Mouse (Mus musculus) CH12.LX (cell line): Measurements from ENCODE around the gene 4933428G20Rik. TPM values are rescaled to one million over a fixed set of nuclear protein-coding genes. Genes with fewer than 3 reads are reported as not detected.

Source experiments
- DNase-seq: peaks from one replicate; pipeline ENCODE4 v3.0.0-alpha.2; 2013; ENCODE audit errors: extremely low read depth
- H3K27ac ChIP-seq: 2 replicates; pipeline ENCODE4 v1.5.1; 2012; ENCODE audit warnings: low read depth, mild to moderate bottlenecking, control low read depth, moderate library complexity; ENCODE audit not compliant: insufficient read depth
- H3K27me3 ChIP-seq: replicated peaks from 2 replicates; pipeline ENCODE3; 2012; ENCODE audit warnings: inconsistent platforms
- H3K36me3 ChIP-seq, 2 experiments: replicated peaks in 1 of 2; 2 replicates each; pipeline versions ENCODE3 to v1.6.1; 2012; ENCODE audit warnings: inconsistent platforms in 1 of 2, low read length in 1 of 2, mild to moderate bottlenecking in 1 of 2, mixed read lengths in 1 of 2, moderate library complexity in 1 of 2; ENCODE audit not compliant: control insufficient read depth in 1 of 2, insufficient read depth in 1 of 2
- H3K4me1 ChIP-seq, 2 experiments: 2 replicates each; pipeline ENCODE4 v1.6.1; 2012; ENCODE audit warnings: inconsistent platforms in 1 of 2, moderate library complexity in 1 of 2; ENCODE audit not compliant: insufficient read depth in 2 of 2, control insufficient read depth in 1 of 2
- H3K4me2 ChIP-seq: 2 replicates; pipeline ENCODE4 v1.6.1; 2012; ENCODE audit warnings: low read depth, mild to moderate bottlenecking, control low read depth; ENCODE audit not compliant: poor library complexity, insufficient read depth, severe bottlenecking
- H3K4me3 ChIP-seq, 3 experiments: fragments of 150-350 bp in 1 of 3; sonication (generic) in 1 of 3; replicated peaks in 1 of 3; 2 replicates each; pipeline versions ENCODE3 to v1.5.1; 2011 to 2012; ENCODE audit warnings: low read depth in 2 of 3, low read length in 2 of 3, mild to moderate bottlenecking in 2 of 3, moderate library complexity in 2 of 3, control low read depth in 1 of 3, improper control_type of control experiment in 1 of 3, inconsistent platforms in 1 of 3, mixed read lengths in 1 of 3; ENCODE audit not compliant: poor library complexity in 1 of 3
- H3K79me2 ChIP-seq: replicated peaks from 2 replicates; pipeline ENCODE4 v1.6.1; 2012; ENCODE audit warnings: mild to moderate bottlenecking, moderate library complexity; ENCODE audit not compliant: control insufficient read depth, poor library complexity, insufficient read depth, severe bottlenecking; ENCODE audit errors: extremely low read depth
- H3K9ac ChIP-seq: 2 replicates; pipeline ENCODE4 v1.6.1; 2012; ENCODE audit warnings: low read depth, mild to moderate bottlenecking, control low read depth, moderate library complexity; ENCODE audit not compliant: insufficient read depth
- H3K9me3 ChIP-seq: replicated peaks from 2 replicates; pipeline ENCODE3; 2012; ENCODE audit warnings: low read length, inconsistent platforms, mixed read lengths
- CHD1 ChIP-seq: IDR thresholded peaks from 2 replicates; pipeline ENCODE4 v1.6.1; 2012; ENCODE audit warnings: low read depth, low read length, improper control_type of control experiment, inconsistent platforms
- CHD2 ChIP-seq: IDR thresholded peaks from 2 replicates; pipeline ENCODE4 v1.6.1; 2011; ENCODE audit warnings: low read length, improper control_type of control experiment
- CTCF ChIP-seq, 2 experiments: IDR thresholded peaks in 1 of 2; conservative IDR thresholded peaks in 1 of 2; 2 replicates each; pipeline ENCODE4 v1.5.1; 2011 to 2012; ENCODE audit warnings: low read depth in 2 of 2, low read length in 2 of 2, improper control_type of control experiment in 1 of 2, inconsistent platforms in 1 of 2, mild to moderate bottlenecking in 1 of 2, moderate library complexity in 1 of 2
- E2F4 ChIP-seq: IDR thresholded peaks from 2 replicates; pipeline ENCODE4 v1.6.1; 2011; ENCODE audit warnings: low read depth, low read length, improper control_type of control experiment; ENCODE audit not compliant: insufficient replicate concordance
- ELF1 ChIP-seq: IDR thresholded peaks from 2 replicates; pipeline ENCODE4 v1.6.1; 2014; ENCODE audit warnings: low read depth, mild to moderate bottlenecking, inconsistent platforms, low read length, improper control_type of control experiment
- EP300 ChIP-seq: IDR thresholded peaks from 2 replicates; pipeline ENCODE4 v1.6.1; 2011; ENCODE audit warnings: low read length, improper control_type of control experiment
- ETS1 ChIP-seq: conservative IDR thresholded peaks from 2 replicates; pipeline ENCODE4 v1.6.1; 2012; ENCODE audit warnings: low read depth, mild to moderate bottlenecking, inconsistent platforms, low read length, improper control_type of control experiment, moderate library complexity
- GABPA ChIP-seq: IDR thresholded peaks from 2 replicates; pipeline ENCODE4 v1.6.1; 2012; ENCODE audit warnings: low read depth, low read length, improper control_type of control experiment, inconsistent platforms; ENCODE audit not compliant: insufficient replicate concordance
- HCFC1 ChIP-seq: IDR thresholded peaks from 2 replicates; pipeline ENCODE4 v1.6.1; 2012; ENCODE audit warnings: low read depth, mild to moderate bottlenecking, inconsistent platforms, low read length, improper control_type of control experiment
- IRF4 ChIP-seq: IDR thresholded peaks from 2 replicates; pipeline ENCODE4 v1.6.1; 2014; ENCODE audit warnings: low read depth, mild to moderate bottlenecking, inconsistent platforms, low read length, improper control_type of control experiment
- JUN ChIP-seq: IDR thresholded peaks from 2 replicates; pipeline ENCODE4 v1.6.1; 2011; ENCODE audit warnings: low read depth, mild to moderate bottlenecking, low read length, improper control_type of control experiment, moderate library complexity; ENCODE audit not compliant: insufficient read depth
- KAT2A ChIP-seq: IDR thresholded peaks from 2 replicates; pipeline ENCODE4 v1.6.1; 2012; ENCODE audit warnings: low read length, improper control_type of control experiment, inconsistent platforms; ENCODE audit not compliant: insufficient replicate concordance
- MAFK ChIP-seq: IDR thresholded peaks from 2 replicates; pipeline ENCODE4 v1.6.1; 2011; ENCODE audit warnings: low read length, improper control_type of control experiment; ENCODE audit not compliant: insufficient replicate concordance
- MEF2A ChIP-seq: IDR thresholded peaks from 2 replicates; pipeline ENCODE4 v1.6.1; 2014; ENCODE audit warnings: low read depth, mild to moderate bottlenecking, inconsistent platforms, low read length, improper control_type of control experiment, borderline replicate concordance
- MXI1 ChIP-seq: IDR thresholded peaks from 2 replicates; pipeline ENCODE4 v1.6.1; 2011; ENCODE audit warnings: mild to moderate bottlenecking, low read depth, low read length, improper control_type of control experiment
- MYC ChIP-seq: IDR thresholded peaks from 2 replicates; pipeline ENCODE4 v1.6.1; 2011; ENCODE audit warnings: low read depth, mild to moderate bottlenecking, improper control_type of control experiment, low read length
- NELFE ChIP-seq: IDR thresholded peaks from 2 replicates; pipeline ENCODE4 v1.6.1; 2011; ENCODE audit warnings: low read depth, low read length, improper control_type of control experiment
- NRF1 ChIP-seq: IDR thresholded peaks from 2 replicates; pipeline ENCODE4 v1.6.1; 2014; ENCODE audit warnings: low read depth, mild to moderate bottlenecking, inconsistent platforms, low read length, improper control_type of control experiment, moderate library complexity
- PAX5 ChIP-seq: IDR thresholded peaks from 2 replicates; pipeline ENCODE4 v1.6.1; 2012; ENCODE audit warnings: low read length, inconsistent platforms, mixed read lengths
- POLR2A ChIP-seq: IDR thresholded peaks from 2 replicates; pipeline ENCODE4 v1.6.1; 2011; ENCODE audit warnings: low read depth, mild to moderate bottlenecking, improper control_type of control experiment, low read length
- POLR2AphosphoS2 ChIP-seq: IDR thresholded peaks from 2 replicates; pipeline ENCODE4 v1.6.1; 2011; ENCODE audit warnings: low read depth, low read length, improper control_type of control experiment
- RAD21 ChIP-seq: IDR thresholded peaks from 2 replicates; pipeline ENCODE4 v1.6.1; 2011; ENCODE audit warnings: low read depth, mild to moderate bottlenecking, low read length, improper control_type of control experiment, moderate library complexity
- RCOR1 ChIP-seq: conservative IDR thresholded peaks from 2 replicates; pipeline ENCODE4 v1.6.1; 2012; ENCODE audit warnings: low read depth, mild to moderate bottlenecking, inconsistent platforms, low read length, improper control_type of control experiment
- SIN3A ChIP-seq: IDR thresholded peaks from 2 replicates; pipeline ENCODE4 v1.6.1; 2012; ENCODE audit warnings: low read length, improper control_type of control experiment, inconsistent platforms
- TBP ChIP-seq: conservative IDR thresholded peaks from 2 replicates; pipeline ENCODE4 v1.6.1; 2011; ENCODE audit warnings: low read depth, low read length, improper control_type of control experiment
- UBTF ChIP-seq: IDR thresholded peaks from 2 replicates; pipeline ENCODE4 v1.6.1; 2012; ENCODE audit warnings: low read depth, mild to moderate bottlenecking, inconsistent platforms, low read length, improper control_type of control experiment, moderate library complexity
- USF1 ChIP-seq: IDR thresholded peaks from 2 replicates; pipeline ENCODE4 v1.6.1; 2014; ENCODE audit warnings: low read depth, mild to moderate bottlenecking, inconsistent platforms, low read length, improper control_type of control experiment
- USF2 ChIP-seq: conservative IDR thresholded peaks from 2 replicates; pipeline ENCODE4 v1.6.1; 2011; ENCODE audit warnings: low read depth, low read length, improper control_type of control experiment
- ZC3H11A ChIP-seq: IDR thresholded peaks from 2 replicates; pipeline ENCODE4 v1.6.1; 2012; ENCODE audit warnings: low read depth, mild to moderate bottlenecking, inconsistent platforms, low read length, improper control_type of control experiment
- ZKSCAN1 ChIP-seq: IDR thresholded peaks from 2 replicates; pipeline ENCODE4 v1.6.1; 2012; ENCODE audit warnings: low read depth, inconsistent platforms, low read length, improper control_type of control experiment, borderline replicate concordance
- ZMIZ1 ChIP-seq: IDR thresholded peaks from 2 replicates; pipeline ENCODE4 v1.6.1; 2012; ENCODE audit warnings: low read depth, mild to moderate bottlenecking, inconsistent platforms, low read length, improper control_type of control experiment
- ZNF384 ChIP-seq: IDR thresholded peaks from 2 replicates; pipeline ENCODE4 v1.6.1; 2012; ENCODE audit warnings: low read depth, low read length, improper control_type of control experiment, inconsistent platforms
- dilution Hi-C: fragments of 300-500 bp; cut with MboI; formaldehyde crosslinking; loops from 2 replicates; pipeline ENCODE4 v1.14.3; 2020; ENCODE audit warnings: low sequenced_read_pairs; ENCODE audit not compliant: extremely low pct_unique_long_range_greater_than_20kb, extremely low pct_ligation_motif_present
- in situ Hi-C: fragments of 300-500 bp; cut with MboI; formaldehyde crosslinking; loops from 3 replicates; pipeline ENCODE4 v1.14.3; 2019; ENCODE audit warnings: low sequenced_read_pairs, low pct_ligation_motif_present, low pct_unique_long_range_greater_than_20kb, mixed read lengths
- polyA plus RNA-seq: library from polyadenylated mRNA; unstranded; fragments of >175 nt; gene quantifications from 2 replicates; pipeline ENCODE4 v1.2.1, GENCODE M21; 2012; ENCODE audit warnings: low read depth; ENCODE audit not compliant: insufficient read length
- total RNA-seq, 2 experiments: library from RNA; depleted of rRNA; stranded (reverse); fragments of 300-350 nt in 1 of 2; fragments of >200 nt in 1 of 2; gene quantifications; 2 replicates each; pipeline ENCODE4 v1.2.3; 2012 to 2014

The 4933428G20Rik gene
- total and polyA plus RNA-seq, 3 experiments: 0.17 to 0.50 TPM; not detected in 1

DNA sequence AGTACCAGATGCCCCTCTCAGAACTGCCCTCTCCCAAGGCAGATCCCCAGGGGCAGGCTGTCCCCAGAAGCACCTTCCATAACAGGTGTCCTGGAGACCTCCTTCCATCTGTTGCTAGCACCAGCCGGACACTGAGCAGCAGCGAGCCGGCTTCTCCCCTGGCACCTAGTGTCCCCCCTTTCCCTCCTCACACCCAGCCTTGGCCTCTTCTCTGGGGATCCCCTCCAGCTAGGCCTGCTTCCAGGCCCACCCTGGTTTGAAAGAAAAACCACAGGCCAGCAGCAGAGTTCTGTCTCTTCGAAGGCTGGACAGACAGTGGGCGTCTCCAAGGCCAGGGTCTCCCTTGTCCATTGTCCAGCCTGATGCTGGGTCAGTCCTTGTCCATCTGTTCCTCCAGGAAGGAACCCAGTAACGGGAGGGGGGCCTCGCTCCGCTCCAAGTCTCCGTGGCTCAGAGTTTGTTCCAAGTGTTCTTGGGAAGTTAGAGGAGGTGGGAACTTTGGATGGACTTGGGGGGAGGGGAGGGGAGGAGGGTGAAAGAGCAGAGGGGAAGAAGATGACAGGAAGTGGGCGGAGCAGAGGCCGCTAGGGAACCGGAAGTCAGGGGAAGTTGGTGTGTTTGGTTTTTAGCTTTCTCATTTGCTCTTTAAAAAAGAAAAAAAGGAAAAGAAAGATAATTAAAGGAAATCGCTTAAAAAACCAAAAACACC, 11.7 kb upstream of the 4933428G20Rik start (continued):
- TF ChIP-seq POLR2AphosphoS2 (no peak), MYC (no peak), EP300 (0 out of 2 replicates have a peak, but pooled peaks have one; percentile 36), NELFE (no peak; the same call in 1 of the 2 replicates), JUN (no peak), CHD2 (peak; percentile 65), IRF4 (no peak; the same call in 1 of the 2 replicates), NRF1 (no peak), POLR2A (peak; percentile 29; the same call in 1 of the 2 replicates), MAFK (no peak), SIN3A (no peak; the same call in 1 of the 2 replicates), CTCF (conservative IDR thresholded peaks at IDR 0.05 in 1 of 2, IDR thresholded peaks at IDR 0.05 in 1 of 2; ENCODE audit: low read depth in 2 of 2, low read length in 2 of 2) (no peak), HCFC1 (peak; percentile 63), MXI1 (no peak; the same call in 1 of the 2 replicates), KAT2A (0 out of 2 replicates have a peak, but pooled peaks have one; percentile 13), MEF2A (no peak), ETS1 (no peak), USF1 (no peak), ZKSCAN1 (no peak)

DNA sequence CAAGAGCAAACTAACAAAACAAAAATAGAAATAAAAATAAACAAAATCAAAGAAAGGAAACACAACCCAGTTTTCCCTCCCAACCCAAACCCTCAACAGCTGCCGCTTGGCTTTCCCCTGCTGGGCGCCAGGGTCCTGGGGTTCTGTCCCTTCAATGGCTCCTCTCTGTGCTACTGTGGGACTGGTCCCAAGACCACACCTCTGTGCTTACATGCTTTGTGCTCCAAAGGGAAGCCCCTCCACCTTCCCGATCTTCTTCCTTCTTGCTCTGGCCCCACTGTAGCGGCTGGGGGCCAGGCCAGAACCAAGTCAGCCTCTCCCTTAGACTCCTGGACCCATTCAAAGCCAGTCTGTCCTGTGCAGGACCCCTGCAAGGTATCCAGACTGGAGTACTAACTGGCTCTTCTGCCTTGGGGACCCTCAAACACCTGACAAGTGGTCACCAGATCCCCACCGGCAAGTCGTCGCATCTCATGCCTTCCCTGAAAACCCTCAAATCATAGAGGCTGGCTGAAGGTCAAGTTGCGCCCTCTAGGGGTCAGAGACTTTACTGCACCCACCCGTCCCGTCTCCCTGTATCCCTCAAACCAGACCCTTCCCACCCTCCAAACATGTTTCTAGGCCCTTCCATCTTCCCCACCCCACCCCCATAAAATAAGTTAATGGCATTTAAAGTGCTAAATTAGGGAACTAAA, 11.0 kb upstream of the 4933428G20Rik start:
- no peaks in the 10 kb centered on the region for H3K79me2 ChIP-seq
- peak; percentile 89 for DNase-seq
- H3K4me3 ChIP-seq: peak overlapping the region; percentile 28 to 62 (median 47)
- dilution Hi-C loops: no loop called here
- peaks cover 5% of the 10 kb centered on the region for H3K9me3 ChIP-seq
- H3K27ac ChIP-seq: no peak overlapping the region; the same call in 1 of the 2 replicates
- H3K27me3 ChIP-seq: peaks cover 28% of the 10 kb centered on the region
- H3K4me1 ChIP-seq: peaks cover 23 to 51% of the 10 kb centered on the region in 2 experiments
- H3K9ac ChIP-seq: no peak overlapping the region
- no peaks in the 10 kb centered on the region for H3K36me3 ChIP-seq
- in situ Hi-C loops: no loop called here
- H3K4me2 ChIP-seq: peak overlapping the region; percentile 39
- no peak for TF ChIP-seq MAFK
- no peak for TF ChIP-seq CHD1
- TF ChIP-seq CHD2: no peak
- no peak for TF ChIP-seq ZMIZ1
- no peak for TF ChIP-seq NRF1
- TF ChIP-seq POLR2A: no peak
- no peak for TF ChIP-seq EP300
- no peak for TF ChIP-seq ETS1
- no peak for TF ChIP-seq KAT2A
- TF ChIP-seq UBTF: no peak
- TF ChIP-seq IRF4: peak; percentile 31; the same call in 1 of the 2 replicates
- TF ChIP-seq RCOR1: peak; percentile 75; the same call in 1 of the 2 replicates
- TF ChIP-seq USF2: no peak
- no peak for TF ChIP-seq GABPA
- no peak for TF ChIP-seq HCFC1
- TF ChIP-seq JUN: no peak
- peak; percentile 82 to 84 for TF ChIP-seq CTCF (conservative IDR thresholded peaks at IDR 0.05 in 1 of 2, IDR thresholded peaks at IDR 0.05 in 1 of 2; ENCODE audit: low read depth in 2 of 2, low read length in 2 of 2)
- TF ChIP-seq SIN3A: 0 out of 2 replicates have a peak, but pooled peaks have one; percentile 41
- TF ChIP-seq ELF1: no peak
- no peak for TF ChIP-seq E2F4
- no peak for TF ChIP-seq PAX5
- no peak for TF ChIP-seq ZNF384
- TF ChIP-seq MXI1: peak; percentile 42; the same call in 1 of the 2 replicates
- no peak for TF ChIP-seq TBP
- TF ChIP-seq RAD21: peak; percentile 68
- TF ChIP-seq POLR2AphosphoS2: no peak
- no peak for TF ChIP-seq MEF2A
- TF ChIP-seq ZC3H11A: no peak
